Mouse (Mus musculus): ENCODE measurements at regions not wholly inside any gene's neighbourhood (a gene's known extent, or its start where the extent isn't known, plus 50 kb on each side); places are given as distances from the start of the nearest gene placed in this dataset.

- TF ChIP-seq MAFK (IDR thresholded peaks at IDR 0.05; ENCODE audit: insufficient replicate concordance, low read length) (no peak), POLR2A (IDR thresholded peaks at IDR 0.05; ENCODE audit: low read depth, low read length) (no peak), MAX (IDR thresholded peaks at IDR 0.05; ENCODE audit: low read length) (no peak), CTCF (conservative IDR thresholded peaks at IDR 0.05 in 1 of 2, IDR thresholded peaks at IDR 0.05 in 1 of 2; ENCODE audit: low read depth in 2 of 2, low read length in 2 of 2) (no peak), BHLHE40 (IDR thresholded peaks at IDR 0.05; ENCODE audit: low read depth, low read length) (no peak)
Observed at GRCm38 (mm10) chr5:75718511-75719225, 144.0 kb downstream of the Kit start.

Measured in CH12.LX (cell line).